Mouse (Mus musculus) liver, embryonic 14.5 days (tissue): Measurements from ENCODE around the gene Tlk1. TPM values are rescaled to one million over a fixed set of nuclear protein-coding genes. Genes with fewer than 3 reads are reported as not detected.

ENCODE experiments used
- ATAC-seq: fragments of 200-750 bp; cut with Nextera tagmentation; 2 replicates; pipeline ENCODE4 v1.8.0; 2017; ENCODE audit warnings: moderate number of reproducible peaks, mild to moderate bottlenecking, moderate library complexity; ENCODE audit not compliant: insufficient read depth
- DNase-seq, 3 experiments: peaks; one replicate each; pipeline ENCODE4 v3.0.0-alpha.2; 2012 to 2013; ENCODE audit warnings: low read depth in 3 of 3, low spot score in 3 of 3
- H3K27ac ChIP-seq: fragments of 300-500 bp; sonication (generic); 2 replicates; pipeline ENCODE4 v1.5.1; 2014; ENCODE audit warnings: moderate library complexity, mild to moderate bottlenecking, control low read depth, inconsistent platforms
- H3K27me3 ChIP-seq: fragments of 300-500 bp; sonication (generic); 2 replicates; pipeline ENCODE4 v1.6.1; 2014; ENCODE audit warnings: mild to moderate bottlenecking, low read length, moderate library complexity; ENCODE audit not compliant: control insufficient read depth, insufficient read depth
- H3K36me3 ChIP-seq: fragments of 300-500 bp; sonication (generic); replicated peaks from 2 replicates; pipeline ENCODE4 v1.6.1; 2014; ENCODE audit warnings: low read depth; ENCODE audit not compliant: control insufficient read depth, insufficient read depth
- H3K4me1 ChIP-seq, 2 experiments: fragments of 200-500 bp in 1 of 2; fragments of 300-500 bp in 1 of 2; sonication (generic) in 1 of 2; replicated peaks; 2 replicates each; pipeline ENCODE4 v1.6.1; 2012 to 2014; ENCODE audit warnings: antibody characterized with exemption in 1 of 2, inconsistent platforms in 1 of 2, low read length in 1 of 2; ENCODE audit not compliant: control insufficient read depth in 2 of 2, insufficient read depth in 2 of 2
- H3K4me2 ChIP-seq: fragments of 300-500 bp; sonication (generic); 2 replicates; pipeline ENCODE4 v1.6.1; 2014; ENCODE audit warnings: low read depth, mild to moderate bottlenecking, control low read depth, moderate library complexity
- H3K4me3 ChIP-seq, 2 experiments: fragments of 200-500 bp in 1 of 2; fragments of 300-500 bp in 1 of 2; sonication (generic) in 1 of 2; 2 replicates each; pipeline ENCODE4 v1.5.1; 2012 to 2014; ENCODE audit warnings: low read depth in 2 of 2, low read length in 2 of 2, mild to moderate bottlenecking in 2 of 2, control low read depth in 1 of 2, inconsistent platforms in 1 of 2, moderate library complexity in 1 of 2; ENCODE audit not compliant: insufficient read depth in 1 of 2
- H3K9ac ChIP-seq: fragments of 300-500 bp; sonication (generic); replicated peaks from 2 replicates; pipeline ENCODE4 v1.6.1; 2014; ENCODE audit warnings: mild to moderate bottlenecking, control low read depth, moderate library complexity
- H3K9me3 ChIP-seq: fragments of 300-500 bp; sonication (generic); 2 replicates; pipeline ENCODE4 v1.6.1; 2016; ENCODE audit warnings: low read length, mixed read lengths; ENCODE audit not compliant: control insufficient read depth
- CTCF ChIP-seq: IDR thresholded peaks from 2 replicates; pipeline ENCODE4 v1.5.1; 2016; ENCODE audit warnings: antibody characterized with exemption, low read depth, control low read depth
- EP300 ChIP-seq: IDR thresholded peaks from 2 replicates; pipeline ENCODE4 v1.6.1; 2016; ENCODE audit warnings: antibody characterized with exemption, low read depth
- WGBS: fragments of 180-500 bp; shearing (Covaris S2); extraction: QIAGEN DNeasy Blood & Tissue Kit; methylation state at CpG from one replicate; pipeline ENCODE4 v1.1.7; 2014; ENCODE audit not compliant: insufficient replicate concordance; 5-methylcytosine and 5-hydroxymethylcytosine counted together
- polyA plus RNA-seq, 2 experiments: library from polyadenylated mRNA; depleted of rRNA in 1 of 2; stranded (reverse) in 1 of 2; unstranded in 1 of 2; fragments of >200 nt; fragmentation: Nextera tagmentation in 1 of 2; extraction: Ambion mirVana in 1 of 2; gene quantifications; 2 replicates each; pipeline versions ENCODE4 v1.2.1 to v1.2.3; 2012 to 2014

Gene Tlk1
- polyA plus RNA-seq, 2 experiments, result 23.7 to 24.3 TPM

DNA sequence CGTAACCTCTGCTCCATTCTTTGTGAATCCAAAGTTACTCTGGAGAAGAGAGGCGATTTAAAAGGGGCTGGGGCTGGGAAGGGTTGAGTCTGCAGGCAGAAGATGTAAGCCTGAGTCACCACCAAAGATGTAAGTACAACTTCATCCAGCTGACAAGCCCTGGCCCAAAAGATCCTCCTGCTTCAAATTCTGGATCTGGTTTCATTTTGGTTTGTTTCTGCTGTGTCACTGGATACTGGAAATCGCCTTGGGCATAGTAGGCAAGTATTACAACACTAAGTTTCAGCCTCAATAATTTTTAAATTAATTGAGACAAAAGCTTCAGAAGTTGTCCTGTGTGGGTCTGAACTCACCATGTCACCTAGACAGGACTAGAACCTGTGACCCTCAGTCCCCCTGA lies 43.6 kb upstream of the Tlk1 start:
- Histone ChIP-seq H3K4me2 (no peak overlapping the region), H3K4me3 (no peak overlapping the region), H3K9ac (no peak overlapping the region), H3K4me1 (peaks cover 2 to 12% of the 10 kb centered on the region in 2 experiments), H3K36me3 (no peaks in the 10 kb centered on the region), H3K27ac (no peak overlapping the region), H3K27me3 (no peaks in the 10 kb centered on the region), H3K9me3 (no peaks in the 10 kb centered on the region)
- TF ChIP-seq EP300 (no peak), CTCF (no peak)
- DNase-seq (no peak), ATAC-seq (no peak)
- WGBS, result 77% methylated on average over 3 of the region's 3 CpGs

GRCm38 (mm10) chr2:70867231-70867630 lies 41.7 kb upstream of the Tlk1 start:
- DNase-seq (no peak), ATAC-seq (no peak)
- H3K27me3 ChIP-seq, result no peaks in the 10 kb centered on the region
- no peaks in the 10 kb centered on the region for H3K36me3 ChIP-seq
- TF ChIP-seq CTCF (no peak), EP300 (no peak)
- no peaks in the 10 kb centered on the region for H3K9me3 ChIP-seq
- H3K4me3 ChIP-seq, result no peak overlapping the region
- H3K9ac ChIP-seq, result no peak overlapping the region
- no peak overlapping the region for H3K4me2 ChIP-seq
- 60% methylated on average over 3 of the region's 3 CpGs for WGBS
- H3K27ac ChIP-seq, result no peak overlapping the region
- H3K4me1 ChIP-seq, result peaks cover 2 to 12% of the 10 kb centered on the region in 2 experiments

- Histone ChIP-seq H3K9me3 (no peaks in the 10 kb centered on the region), H3K36me3 (no peaks in the 10 kb centered on the region), H3K27ac (no peak overlapping the region), H3K27me3 (no peaks in the 10 kb centered on the region), H3K9ac (no peak overlapping the region), H3K4me3 (no peak overlapping the region), H3K4me2 (no peak overlapping the region), H3K4me1 (no peaks in the 10 kb centered on the region)
- DNase-seq (no peak), ATAC-seq (no peak)
- WGBS, result 70% methylated on average over 5 of the region's 5 CpGs
- TF ChIP-seq CTCF, result no peak
- no peak for TF ChIP-seq EP300
Observed at GRCm38 (mm10) chr2:70862881-70863280, 37.4 kb upstream of the Tlk1 start.

GRCm38 (mm10) chr2:70859740-70860139 lies 34.2 kb upstream of the Tlk1 start:
- Histone ChIP-seq H3K27ac (no peak overlapping the region), H3K27me3 (no peaks in the 10 kb centered on the region), H3K9me3 (no peaks in the 10 kb centered on the region), H3K4me1 (no peaks in the 10 kb centered on the region), H3K9ac (no peak overlapping the region), H3K36me3 (no peaks in the 10 kb centered on the region), H3K4me3 (no peak overlapping the region), H3K4me2 (no peak overlapping the region)
- peak; percentile 51 for TF ChIP-seq CTCF
- TF ChIP-seq EP300, result no peak
- 80% methylated on average over 4 of the region's 4 CpGs for WGBS
- DNase-seq, result no peak
- ATAC-seq, result no peak

- H3K9me3 ChIP-seq, result no peaks in the 10 kb centered on the region
- no peak overlapping the region for H3K4me3 ChIP-seq
- no peak overlapping the region for H3K27ac ChIP-seq
- no peak overlapping the region for H3K4me2 ChIP-seq
- no peak overlapping the region for H3K9ac ChIP-seq
- H3K27me3 ChIP-seq, result no peaks in the 10 kb centered on the region
- peaks cover 2 to 4% of the 10 kb centered on the region in 2 experiments; a peak in 2 of 4 replicates for H3K4me1 ChIP-seq
- ATAC-seq (no peak), DNase-seq (no peak)
- H3K36me3 ChIP-seq, result no peaks in the 10 kb centered on the region
- TF ChIP-seq EP300 (no peak), CTCF (no peak)
- 69% methylated on average over 3 of the region's 3 CpGs for WGBS
Observed at GRCm38 (mm10) chr2:70856971-70857370, 31.4 kb upstream of the Tlk1 start.
